ENCODE assay signal across 10 mouse cellular contexts in the genomic region with DNA sequence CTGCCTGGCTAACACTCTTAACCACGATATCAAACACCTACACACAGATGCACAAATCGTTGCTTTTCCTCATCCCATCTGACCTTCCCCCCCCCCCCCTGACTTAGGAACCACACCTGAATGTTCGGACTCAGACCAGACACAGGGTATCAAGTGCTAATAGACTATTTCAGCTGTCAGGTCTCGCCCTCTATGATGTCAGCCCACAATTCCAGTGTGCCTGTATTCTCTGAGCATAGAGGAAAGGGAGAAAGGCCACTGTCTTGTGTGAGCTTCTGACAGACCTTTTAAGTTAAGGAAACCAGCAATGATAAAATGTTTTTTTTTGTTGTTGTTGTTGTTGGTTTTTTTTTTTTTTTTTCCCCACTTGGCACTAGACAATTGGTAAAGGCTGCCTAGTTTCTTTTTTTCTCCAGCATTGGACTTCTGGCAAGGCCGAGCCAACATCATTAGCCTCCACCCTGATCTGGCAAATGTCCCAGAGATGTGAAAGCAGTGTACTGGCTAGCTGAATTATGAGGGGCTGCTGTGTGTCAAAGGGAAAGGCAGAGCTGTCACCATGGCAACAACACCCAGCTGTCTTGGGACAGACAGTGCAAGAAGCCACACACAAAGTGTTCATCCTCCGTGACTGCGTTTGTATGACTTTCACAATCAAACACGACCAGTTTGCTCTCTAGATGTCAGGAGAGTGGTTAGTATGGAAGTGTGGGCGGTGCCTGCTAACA. TPM values are rescaled to one million over a fixed set of nuclear protein-coding genes. Genes with fewer than 3 reads are reported as not detected.
DNase-seq lines count a peak whose midpoint lies in the region; ATAC-seq and TF ChIP-seq lines count a peak whose summit lies in the region.
"Had no signal": no experiment of that assay in that cellular context is flagged by ENCODE, and none has a peak within 500 bp of the region (broad histone marks: within the 10 kb centered on the region; RNA-seq: fewer than 3 reads in every experiment).

No protein-coding gene starts in this region.

- H3K36me3 ChIP-seq in intestine, embryonic 15.5 days: no peaks in the 10 kb centered on the region
- no peaks in the 10 kb centered on the region for H3K36me3 ChIP-seq in midbrain, embryonic 16.5 days (ENCODE audit: control insufficient read depth, insufficient read depth, low read length)
- no peaks in the 10 kb centered on the region for H3K36me3 ChIP-seq in stomach, postnatal 0 days (ENCODE audit: control insufficient read depth, insufficient read depth, low read length)

- ATAC-seq in intestine, embryonic 15.5 days: peak; percentile 93
- ATAC-seq in midbrain, embryonic 16.5 days: peak; percentile 95
- peak; percentile 83 for ATAC-seq in stomach, postnatal 0 days (ENCODE audit: low FRiP score, low TSS enrichment)

- DNase-seq in thymus, postnatal 14 days: peak; percentile 26
- no peak for DNase-seq in thymus, postnatal 0 days (ENCODE audit: low spot score)
- DNase-seq in embryo, embryonic 10.5 days (ENCODE audit: low spot score): peak; percentile 83
- peak; percentile 98 for DNase-seq in heart, adult 11 months
- DNase-seq in left cerebral cortex, postnatal 25 days (ENCODE audit: low spot score in 2 of 2): peak; percentile 42 to 69
- DNase-seq in stomach, postnatal 0 days (ENCODE audit: low spot score): peak; percentile 46

- no peak for TF ChIP-seq EP300 in stomach, postnatal 0 days (optimal IDR thresholded peaks at IDR 0.05)

- no peaks in the 10 kb centered on the region for H3K9me3 ChIP-seq in intestine, embryonic 15.5 days
- no peaks in the 10 kb centered on the region for H3K9me3 ChIP-seq in midbrain, embryonic 16.5 days (replicated peaks; ENCODE audit: control insufficient read depth, low read length, poor library complexity, severe bottlenecking)
- no peaks in the 10 kb centered on the region for H3K9me3 ChIP-seq in stomach, postnatal 0 days (ENCODE audit: control insufficient read depth, low read length)

- H3K9ac ChIP-seq in intestine, embryonic 15.5 days: no peak overlapping the region
- no peak overlapping the region for H3K9ac ChIP-seq in midbrain, embryonic 16.5 days (ENCODE audit: low read depth, low read length)
- H3K9ac ChIP-seq in stomach, postnatal 0 days (ENCODE audit: low read length): no peak overlapping the region

- H3K4me3 ChIP-seq in intestine, embryonic 15.5 days (replicated peaks): no peak overlapping the region
- peak overlapping the region; percentile 14 for H3K4me3 ChIP-seq in midbrain, embryonic 16.5 days (ENCODE audit: low read depth, low read length)
- no peak overlapping the region for H3K4me3 ChIP-seq in stomach, postnatal 0 days (ENCODE audit: low read depth, low read length)

- no peak overlapping the region for H3K27ac ChIP-seq in intestine, embryonic 15.5 days
- H3K27ac ChIP-seq in midbrain, embryonic 16.5 days (ENCODE audit: low read length): peak overlapping the region; percentile 50
- no peak overlapping the region for H3K27ac ChIP-seq in stomach, postnatal 0 days (replicated peaks)

- H3K27me3 ChIP-seq in intestine, embryonic 15.5 days (replicated peaks): no peaks in the 10 kb centered on the region
- H3K27me3 ChIP-seq in midbrain, embryonic 16.5 days (ENCODE audit: control insufficient read depth, insufficient read depth, low read depth, low read length): no peaks in the 10 kb centered on the region
- no peaks in the 10 kb centered on the region for H3K27me3 ChIP-seq in stomach, postnatal 0 days (ENCODE audit: control insufficient read depth, insufficient read depth, low read length)

- H3K4me1 ChIP-seq in intestine, embryonic 15.5 days (replicated peaks): no peaks in the 10 kb centered on the region
- H3K4me1 ChIP-seq in midbrain, embryonic 16.5 days (ENCODE audit: control insufficient read depth, insufficient read depth, low read length): peaks cover 15% of the 10 kb centered on the region
- no peaks in the 10 kb centered on the region for H3K4me1 ChIP-seq in stomach, postnatal 0 days (replicated peaks; ENCODE audit: control insufficient read depth, insufficient read depth)

- TF ChIP-seq CTCF in stomach, postnatal 0 days (IDR thresholded peaks at IDR 0.05; ENCODE audit: low read depth): no peak

- H3K4me2 ChIP-seq in intestine, embryonic 15.5 days (replicated peaks): peak overlapping the region; percentile 12
- peak overlapping the region; percentile 48 for H3K4me2 ChIP-seq in midbrain, embryonic 16.5 days (ENCODE audit: low read length)
- 0 out of 2 replicates have a peak overlapping the region, but pooled peaks have one; percentile 8 for H3K4me2 ChIP-seq in stomach, postnatal 0 days (replicated peaks; ENCODE audit: low read depth)

- WGBS in intestine, embryonic 15.5 days: 34% methylated on average over 9 of the region's 9 CpGs
- 32% methylated on average over 9 of the region's 9 CpGs for WGBS in midbrain, embryonic 16.5 days
- WGBS in stomach, postnatal 0 days: 43% methylated on average over 9 of the region's 9 CpGs

- intact Hi-C loops in left cerebral cortex, postnatal 25 days (cut with DNase I): no loop called here

RNA-seq across cellular contexts. Expression of a gene that starts 46.0 kb away (rescaled TPM):
- not detected in 2 replicates for polyA plus RNA-seq in thymus, postnatal 0 days (2015; fragmentation: Nextera tagmentation; extraction: Ambion mirVana)
- not detected in 2 replicates for polyA plus RNA-seq in intestine, embryonic 15.5 days (2015; fragmentation: Nextera tagmentation; extraction: Ambion mirVana)
- not detected for total RNA-seq in left cerebral cortex, postnatal 25 days (2021)
- 0.26 TPM in 1 of 2 replicates, not detected in the other for polyA plus RNA-seq in midbrain, embryonic 16.5 days (2015; fragmentation: Nextera tagmentation; extraction: Ambion mirVana)
- not detected in 2 replicates for polyA plus RNA-seq in stomach, postnatal 0 days (2015; fragmentation: Nextera tagmentation; extraction: Ambion mirVana)
- total RNA-seq: ES-E14 had no signal
- polyA plus RNA-seq: large intestine, adult 2 months had no signal

RNA-seq across cellular contexts. Expression of a gene that starts 49.4 kb away (rescaled TPM):
- 251 and 260 TPM in 2 replicates for polyA plus RNA-seq in thymus, postnatal 0 days (2015; fragmentation: Nextera tagmentation; extraction: Ambion mirVana)
- 185 and 204 TPM in 2 replicates for polyA plus RNA-seq in intestine, embryonic 15.5 days (2015; fragmentation: Nextera tagmentation; extraction: Ambion mirVana)
- 10 to 100 TPM; 51.7 to 52.4 TPM for total RNA-seq in left cerebral cortex, postnatal 25 days (2021)
- polyA plus RNA-seq in midbrain, embryonic 16.5 days (2015; fragmentation: Nextera tagmentation; extraction: Ambion mirVana): 402 and 433 TPM in 2 replicates
- polyA plus RNA-seq in stomach, postnatal 0 days (2015; fragmentation: Nextera tagmentation; extraction: Ambion mirVana): 117 and 122 TPM in 2 replicates

RNA-seq across cellular contexts. Expression of a gene that starts 50.3 kb away (rescaled TPM):
- polyA plus RNA-seq in thymus, postnatal 0 days (2015; fragmentation: Nextera tagmentation; extraction: Ambion mirVana): 24.1 and 24.4 TPM in 2 replicates
- polyA plus RNA-seq in intestine, embryonic 15.5 days (2015; fragmentation: Nextera tagmentation; extraction: Ambion mirVana): 35.9 and 37.6 TPM in 2 replicates
- 10 to 100 TPM; 48.9 to 54.1 TPM for total RNA-seq in left cerebral cortex, postnatal 25 days (2021)
- polyA plus RNA-seq in midbrain, embryonic 16.5 days (2015; fragmentation: Nextera tagmentation; extraction: Ambion mirVana): 82.2 and 83.7 TPM in 2 replicates
- 27.4 and 29.6 TPM in 2 replicates for polyA plus RNA-seq in stomach, postnatal 0 days (2015; fragmentation: Nextera tagmentation; extraction: Ambion mirVana)
